ENCODE assay signal across 8 mouse cellular contexts in genomic region chr11:108925202-108925601, GRCm38 (mm10). TPM values are rescaled to one million over a fixed set of nuclear protein-coding genes. Genes with fewer than 3 reads are reported as not detected.
DNase-seq lines count a peak whose midpoint lies in the region; ATAC-seq and TF ChIP-seq lines count a peak whose summit lies in the region.

No protein-coding gene starts in this region.

- H3K27me3 ChIP-seq in CH12.LX (replicated peaks) = no peaks in the 10 kb centered on the region
- no peaks in the 10 kb centered on the region for H3K27me3 ChIP-seq in forebrain, embryonic 14.5 days (replicated peaks; ENCODE audit: control insufficient read depth, insufficient read depth, low read length)
- peaks cover 35% of the 10 kb centered on the region for H3K27me3 ChIP-seq in liver, postnatal 0 days (ENCODE audit: insufficient read depth, low read length)
- H3K27me3 ChIP-seq in thymus, adult 2 months (ENCODE audit: control insufficient read depth, insufficient read depth, low read length) = no peaks in the 10 kb centered on the region; the same call in 1 of the 2 replicates

- TF ChIP-seq EP300 in CH12.LX (IDR thresholded peaks at IDR 0.05; ENCODE audit: low read length) = no peak
- no peak for TF ChIP-seq EP300 in liver, postnatal 0 days (IDR thresholded peaks at IDR 0.05; ENCODE audit: low read depth)

- WGBS in forebrain, embryonic 14.5 days = 16% methylated on average over 6 of the region's 6 CpGs
- WGBS in liver, postnatal 0 days (ENCODE audit: insufficient replicate concordance) = 20% methylated on average over 6 of the region's 6 CpGs
- WGBS in thymus, adult 2 months = 21% methylated on average over 6 of the region's 6 CpGs

- TF ChIP-seq RAD21 in CH12.LX (IDR thresholded peaks at IDR 0.05; ENCODE audit: low read depth, low read length) = peak; percentile 92

- TF ChIP-seq POLR2A in CH12.LX (IDR thresholded peaks at IDR 0.05; ENCODE audit: low read depth, low read length) = no peak
- TF ChIP-seq POLR2A in thymus, adult 2 months (IDR thresholded peaks at IDR 0.05; ENCODE audit: control insufficient read depth, extremely low read depth, insufficient read depth, low read length, poor library complexity) = no peak

- peaks cover 33 to 68% of the 10 kb centered on the region in 2 experiments for H3K4me1 ChIP-seq in CH12.LX (ENCODE audit: control insufficient read depth in 1 of 2, insufficient read depth in 2 of 2)
- H3K4me1 ChIP-seq in forebrain, embryonic 14.5 days (ENCODE audit: control insufficient read depth, insufficient read depth, low read length) = peaks cover 68% of the 10 kb centered on the region
- peaks cover 14% of the 10 kb centered on the region for H3K4me1 ChIP-seq in liver, postnatal 0 days (ENCODE audit: insufficient read depth)
- peaks cover 36% of the 10 kb centered on the region for H3K4me1 ChIP-seq in thymus, adult 2 months (replicated peaks; ENCODE audit: control insufficient read depth, insufficient read depth, low read length)

- in situ Hi-C loops in CH12.LX (cut with MboI; ENCODE audit: low pct_ligation_motif_present, low pct_unique_long_range_greater_than_20kb, low sequenced_read_pairs) = loop anchor here (10.0 kb wide), 1 partner anchor 470 kb away; no protein-coding TSS in a partner anchor

- dilution Hi-C loops in CH12.LX (cut with MboI; ENCODE audit: extremely low pct_ligation_motif_present, extremely low pct_unique_long_range_greater_than_20kb, low sequenced_read_pairs) = no loop called here

- peak; percentile 98 for DNase-seq in CH12.LX (ENCODE audit: extremely low read depth)
- DNase-seq in c-Kit-positive CD71-negative TER-119-negative erythroid progenitor cells, embryonic 14.5 days (ENCODE audit: low read depth) = peak; percentile 82
- DNase-seq in forebrain, embryonic 14.5 days (ENCODE audit: low spot score) = peak; percentile 95
- DNase-seq in heart, postnatal 10 days = peak; percentile 83 to 93
- peak; percentile 66 to 91 for DNase-seq in kidney, postnatal 36 days
- peak; percentile 83 for DNase-seq in liver, postnatal 0 days
- DNase-seq in ovary, adult 18-20 months (ENCODE audit: low spot score) = peak; percentile 65
- peak; percentile 84 for DNase-seq in thymus, adult 2 months

- no peaks in the 10 kb centered on the region for H3K9me3 ChIP-seq in CH12.LX (replicated peaks; ENCODE audit: low read length)
- no peaks in the 10 kb centered on the region for H3K9me3 ChIP-seq in forebrain, embryonic 14.5 days (replicated peaks; ENCODE audit: control insufficient read depth, low read length)
- H3K9me3 ChIP-seq in liver, postnatal 0 days (ENCODE audit: low read length) = no peaks in the 10 kb centered on the region

- H3K36me3 ChIP-seq in CH12.LX (replicated peaks in 1 of 2; ENCODE audit: control insufficient read depth in 1 of 2, insufficient read depth in 1 of 2, low read length in 1 of 2) = peaks cover 0 to 59% of the 10 kb centered on the region in 2 experiments
- no peaks in the 10 kb centered on the region for H3K36me3 ChIP-seq in forebrain, embryonic 14.5 days (ENCODE audit: control insufficient read depth, insufficient read depth, low read length)
- no peaks in the 10 kb centered on the region for H3K36me3 ChIP-seq in liver, postnatal 0 days (replicated peaks; ENCODE audit: insufficient read depth, low read length)
- H3K36me3 ChIP-seq in thymus, adult 2 months (ENCODE audit: control insufficient read depth, insufficient read depth, low read length) = no peaks in the 10 kb centered on the region

- H3K4me3 ChIP-seq in CH12.LX (replicated peaks in 1 of 3; ENCODE audit: low read depth in 2 of 3, low read length in 2 of 3, poor library complexity in 1 of 3) = peak overlapping the region in 2 of 3 experiments; percentile 79 to 96
- peak overlapping the region; percentile 86 for H3K4me3 ChIP-seq in forebrain, embryonic 14.5 days (ENCODE audit: low read depth, low read length)
- no peak overlapping the region for H3K4me3 ChIP-seq in liver, postnatal 0 days (ENCODE audit: low read depth, low read length)
- H3K4me3 ChIP-seq in thymus, adult 2 months (ENCODE audit: control insufficient read depth, insufficient read depth, low read length) = no peak overlapping the region

- H3K27ac ChIP-seq in CH12.LX (ENCODE audit: insufficient read depth, low read depth) = no peak overlapping the region
- 0 out of 2 replicates have a peak overlapping the region, but pooled peaks have one; percentile 1 for H3K27ac ChIP-seq in forebrain, embryonic 14.5 days (ENCODE audit: low read depth, low read length)
- no peak overlapping the region for H3K27ac ChIP-seq in liver, postnatal 0 days (ENCODE audit: low read depth)
- no peak overlapping the region for H3K27ac ChIP-seq in thymus, adult 2 months (ENCODE audit: control insufficient read depth, insufficient read depth, low read length)

- peak overlapping the region; percentile 47; the same call in 1 of the 2 replicates for H3K4me2 ChIP-seq in CH12.LX (ENCODE audit: insufficient read depth, low read depth, poor library complexity, severe bottlenecking)
- H3K4me2 ChIP-seq in forebrain, embryonic 14.5 days (ENCODE audit: low read length) = peak overlapping the region; percentile 89
- no peak overlapping the region for H3K4me2 ChIP-seq in liver, postnatal 0 days (ENCODE audit: low read depth, low read length)

- no peak overlapping the region for H3K9ac ChIP-seq in CH12.LX (ENCODE audit: insufficient read depth, low read depth)
- peak overlapping the region; percentile 93 for H3K9ac ChIP-seq in forebrain, embryonic 14.5 days (ENCODE audit: low read length)
- no peak overlapping the region for H3K9ac ChIP-seq in liver, postnatal 0 days (replicated peaks)

- peak; percentile 96 to 98 for TF ChIP-seq CTCF in CH12.LX (conservative IDR thresholded peaks at IDR 0.05 in 1 of 2, IDR thresholded peaks at IDR 0.05 in 1 of 2; ENCODE audit: low read depth in 2 of 2, low read length in 2 of 2)
- TF ChIP-seq CTCF in liver, postnatal 0 days (IDR thresholded peaks at IDR 0.05; ENCODE audit: low read depth) = peak; percentile 83
- peak; percentile 71; the same call in 1 of the 2 replicates for TF ChIP-seq CTCF in thymus, adult 2 months (IDR thresholded peaks at IDR 0.05; ENCODE audit: borderline replicate concordance, control insufficient read depth, extremely low read depth, insufficient read depth, low read length, poor library complexity)

- H3K79me2 ChIP-seq in CH12.LX (replicated peaks; ENCODE audit: control insufficient read depth, extremely low read depth, insufficient read depth, poor library complexity, severe bottlenecking) = peaks cover 22% of the 10 kb centered on the region

- intact Hi-C loops in heart, postnatal 10 days (cut with DNase I) = loop anchor here (1.0 to 2.0 kb wide), 3 partner anchors 104 to 268 kb away; no protein-coding TSS in a partner anchor

- no peak for ATAC-seq in forebrain, embryonic 14.5 days
- no peak for ATAC-seq in liver, postnatal 0 days

TF ChIP-seq in CH12.LX, 34 proteins besides CTCF, POLR2A, EP300 and RAD21 (continues in another document):
- TF ChIP-seq JUND (conservative IDR thresholded peaks at IDR 0.05; ENCODE audit: low read depth, low read length) = peak; percentile 14; the same call in 1 of the 2 replicates
- TF ChIP-seq MAFK (IDR thresholded peaks at IDR 0.05; ENCODE audit: insufficient replicate concordance, low read length) = no peak
- TF ChIP-seq BHLHE40 (IDR thresholded peaks at IDR 0.05; ENCODE audit: low read depth, low read length) = peak; percentile 26; the same call in 1 of the 2 replicates
- TF ChIP-seq MEF2A (IDR thresholded peaks at IDR 0.05; ENCODE audit: borderline replicate concordance, low read depth, low read length) = peak; percentile 41; the same call in 1 of the 2 replicates
- no peak for TF ChIP-seq RCOR1 (conservative IDR thresholded peaks at IDR 0.05; ENCODE audit: low read depth, low read length)
- no peak for TF ChIP-seq GABPA (IDR thresholded peaks at IDR 0.05; ENCODE audit: insufficient replicate concordance, low read depth, low read length)
- TF ChIP-seq ZC3H11A (IDR thresholded peaks at IDR 0.05; ENCODE audit: low read depth, low read length) = peak; percentile 77
- peak; percentile 99 for TF ChIP-seq SMC3 (IDR thresholded peaks at IDR 0.05; ENCODE audit: low read depth, low read length)
- TF ChIP-seq KAT2A (IDR thresholded peaks at IDR 0.05; ENCODE audit: insufficient replicate concordance, low read length) = no peak
- TF ChIP-seq JUN (IDR thresholded peaks at IDR 0.05; ENCODE audit: insufficient read depth, low read depth, low read length) = no peak
- TF ChIP-seq PAX5 (IDR thresholded peaks at IDR 0.05; ENCODE audit: low read length) = no peak
- TF ChIP-seq MYC (IDR thresholded peaks at IDR 0.05; ENCODE audit: low read depth, low read length) = peak; percentile 64
- peak; percentile 30; the same call in 1 of the 2 replicates for TF ChIP-seq MAX (IDR thresholded peaks at IDR 0.05; ENCODE audit: low read length)
- TF ChIP-seq IRF4 (IDR thresholded peaks at IDR 0.05; ENCODE audit: low read depth, low read length) = peak; percentile 74; the same call in 1 of the 2 replicates
- no peak for TF ChIP-seq NELFE (IDR thresholded peaks at IDR 0.05; ENCODE audit: low read depth, low read length)
- no peak for TF ChIP-seq CHD2 (IDR thresholded peaks at IDR 0.05; ENCODE audit: low read length)
- TF ChIP-seq USF2 (conservative IDR thresholded peaks at IDR 0.05; ENCODE audit: low read depth, low read length) = no peak
- TF ChIP-seq CHD1 (IDR thresholded peaks at IDR 0.05; ENCODE audit: low read depth, low read length) = no peak
- peak; percentile 80 for TF ChIP-seq SIN3A (IDR thresholded peaks at IDR 0.05; ENCODE audit: low read length)
- 0 out of 2 replicates have a peak, but pooled peaks have one; percentile 30 for TF ChIP-seq ELF1 (IDR thresholded peaks at IDR 0.05; ENCODE audit: low read depth, low read length)
- TF ChIP-seq E2F4 (IDR thresholded peaks at IDR 0.05; ENCODE audit: insufficient replicate concordance, low read depth, low read length) = no peak
- TF ChIP-seq ETS1 (conservative IDR thresholded peaks at IDR 0.05; ENCODE audit: low read depth, low read length) = peak; percentile 48
- TF ChIP-seq TCF12 (IDR thresholded peaks at IDR 0.05; ENCODE audit: low read depth, low read length) = peak; percentile 44; the same call in 1 of the 2 replicates
- no peak for TF ChIP-seq ZKSCAN1 (IDR thresholded peaks at IDR 0.05; ENCODE audit: borderline replicate concordance, low read depth, low read length)
- no peak for TF ChIP-seq POLR2AphosphoS2 (IDR thresholded peaks at IDR 0.05; ENCODE audit: low read depth, low read length)

RNA-seq across cellular contexts. Expression of gene Axin2, which starts 5.1 kb away (rescaled TPM):
- total RNA-seq in CH12.LX (2012; rRNA removed) (16.6 TPM in 2 replicates), CH12.LX (2014; rRNA removed) (12.9 and 14.2 TPM in 2 replicates)
- polyA plus RNA-seq in CH12.LX (2012; ENCODE audit: insufficient read length, low read depth) = 27.1 and 29.9 TPM in 2 replicates
- 7.8 and 9.4 TPM in 2 replicates for polyA plus RNA-seq in forebrain, embryonic 14.5 days (2014; fragmentation: Nextera tagmentation; extraction: Ambion mirVana)
- 1 to 10 TPM; 5.4 to 6.0 TPM for total RNA-seq in heart, postnatal 10 days (2021)
- polyA plus RNA-seq in liver, postnatal 0 days (2015; fragmentation: Nextera tagmentation; extraction: Ambion mirVana) = 0.47 and 0.63 TPM in 2 replicates
- 16.5 and 17.0 TPM in 2 replicates for polyA plus RNA-seq in thymus, adult 2 months (2012; rRNA removed)

Comparison
In these comparisons a context has a peak if more than half of its experiments do, and no peak if none do; other contexts are left out.
1. H3K4me3 ChIP-seq: peak in CH12.LX (2 of 3) and forebrain, embryonic 14.5 days (single experiment); none in liver, postnatal 0 days (single experiment) and thymus, adult 2 months (single experiment).
2. Peak in every context shown above with its lines, with median percentiles within 50 percentile points of each other: DNase-seq and CTCF ChIP-seq.